Mouse (Mus musculus) neutrophil, adult 5-6 weeks (primary cell): ENCODE results near the gene Oca2. TPM values are rescaled to one million over a fixed set of nuclear protein-coding genes. Genes with fewer than 3 reads are reported as not detected.

Experiments
- ATAC-seq: fragments of 151-379, 151-347 bp; 2 replicates; pipeline ENCODE4 v1.8.0; 2017; ENCODE audit warnings: mild to moderate bottlenecking, moderate TSS enrichment; ENCODE audit not compliant: insufficient number of reproducible peaks, poor library complexity, low FRiP score, severe bottlenecking; ENCODE audit errors: extremely low read depth
- total RNA-seq: library from RNA; stranded (forward); fragments of 200-1000 nt; gene quantifications from 2 replicates; pipeline ENCODE4 v1.2.3, GENCODE M21; 2017

Gene Oca2
- total RNA-seq, 1 experiment from 2014 or later = not detected

GRCm38 (mm10) chr7:56356658-56357342 is 117.2 kb downstream of the Oca2 start:
- no peak for ATAC-seq

- ATAC-seq = no peak
Measured at GRCm38 (mm10) chr7:56381750-56382421, 142.3 kb downstream of the Oca2 start.

- ATAC-seq = no peak
Measured at GRCm38 (mm10) chr7:56382706-56383105, 143.1 kb downstream of the Oca2 start.

- ATAC-seq = no peak
Measured at GRCm38 (mm10) chr7:56388295-56388694, 148.7 kb downstream of the Oca2 start.

GRCm38 (mm10) chr7:56418182-56418836 is 178.7 kb downstream of the Oca2 start:
- ATAC-seq = no peak

- no peak for ATAC-seq
Measured at GRCm38 (mm10) chr7:56419253-56419844, 179.8 kb downstream of the Oca2 start.

- ATAC-seq = no peak
Measured at GRCm38 (mm10) chr7:56421946-56422345, 182.4 kb downstream of the Oca2 start.

GRCm38 (mm10) chr7:56423548-56423947 is 184.0 kb downstream of the Oca2 start:
- no peak for ATAC-seq

- ATAC-seq = no peak
Measured at GRCm38 (mm10) chr7:56460814-56461520, 221.4 kb downstream of the Oca2 start.

GRCm38 (mm10) chr7:56498242-56498641 is 258.7 kb downstream of the Oca2 start:
- ATAC-seq = no peak

- ATAC-seq = no peak
Measured at GRCm38 (mm10) chr7:56499319-56499718, 259.8 kb downstream of the Oca2 start.

GRCm38 (mm10) chr7:56499767-56500166 is 260.2 kb downstream of the Oca2 start:
- no peak for ATAC-seq

- no peak for ATAC-seq
Measured at GRCm38 (mm10) chr7:56500438-56500837, 260.9 kb downstream of the Oca2 start.

GRCm38 (mm10) chr7:56518581-56518980 is 279.0 kb downstream of the Oca2 start:
- ATAC-seq = no peak

GRCm38 (mm10) chr7:56519741-56520140 is 280.2 kb downstream of the Oca2 start:
- no peak for ATAC-seq

GRCm38 (mm10) chr7:56534856-56535255 is 295.3 kb downstream of the Oca2 start:
- ATAC-seq = no peak

GRCm38 (mm10) chr7:56549226-56549625 is 309.7 kb downstream of the Oca2 start:
- no peak for ATAC-seq

- no peak for ATAC-seq
Measured at GRCm38 (mm10) chr7:56551804-56552203, 312.2 kb downstream of the Oca2 start.
